Mouse (Mus musculus) WW6 (cell line): Measurements from ENCODE around the gene Rrp36.

Experiments used
- DNase-seq: peaks from one replicate; pipeline ENCODE4 v3.0.0-alpha.2; 2013; ENCODE audit warnings: low read depth, low spot score

Rrp36 gene

DNA sequence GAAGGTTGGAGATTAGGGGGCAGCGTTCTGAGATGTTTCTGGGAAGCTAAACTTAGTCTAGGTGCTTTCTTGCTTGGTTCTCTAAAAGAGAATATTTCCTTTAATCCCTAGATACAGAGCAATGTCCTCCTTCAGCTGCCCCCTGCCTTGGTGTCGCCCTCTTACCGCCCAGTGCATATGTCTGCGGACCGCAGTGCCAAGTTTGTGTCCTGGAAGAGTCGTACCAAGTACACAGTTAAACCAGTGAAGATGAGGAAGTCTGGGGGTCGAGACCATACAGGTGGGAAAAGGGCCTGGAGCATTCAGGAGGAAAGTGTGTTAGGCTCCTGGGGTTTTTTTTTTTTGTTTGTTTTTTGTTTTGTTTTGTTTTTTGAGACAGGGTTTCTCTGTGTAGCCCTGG, 26.9 kb downstream of the Rrp36 start:
- DNase-seq: no peak

DNA sequence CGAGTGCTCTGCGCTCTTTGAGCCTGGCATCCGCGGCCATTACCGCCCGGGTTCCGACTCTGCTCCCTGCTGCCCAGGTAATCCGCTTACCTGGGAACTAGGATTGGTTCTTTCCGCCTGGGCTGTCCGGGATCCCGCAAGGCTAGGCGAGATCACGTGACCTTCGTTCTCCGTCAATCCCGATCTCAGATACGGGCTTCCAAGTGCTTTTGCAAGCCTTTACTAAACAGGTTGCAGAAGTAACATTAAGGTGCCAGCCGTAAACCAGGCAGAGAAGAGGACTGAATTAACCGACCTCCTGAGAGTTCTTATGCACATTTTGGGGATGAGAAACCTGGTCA, 27.9 kb downstream of the Rrp36 start:
- DNase-seq: no peak

DNA sequence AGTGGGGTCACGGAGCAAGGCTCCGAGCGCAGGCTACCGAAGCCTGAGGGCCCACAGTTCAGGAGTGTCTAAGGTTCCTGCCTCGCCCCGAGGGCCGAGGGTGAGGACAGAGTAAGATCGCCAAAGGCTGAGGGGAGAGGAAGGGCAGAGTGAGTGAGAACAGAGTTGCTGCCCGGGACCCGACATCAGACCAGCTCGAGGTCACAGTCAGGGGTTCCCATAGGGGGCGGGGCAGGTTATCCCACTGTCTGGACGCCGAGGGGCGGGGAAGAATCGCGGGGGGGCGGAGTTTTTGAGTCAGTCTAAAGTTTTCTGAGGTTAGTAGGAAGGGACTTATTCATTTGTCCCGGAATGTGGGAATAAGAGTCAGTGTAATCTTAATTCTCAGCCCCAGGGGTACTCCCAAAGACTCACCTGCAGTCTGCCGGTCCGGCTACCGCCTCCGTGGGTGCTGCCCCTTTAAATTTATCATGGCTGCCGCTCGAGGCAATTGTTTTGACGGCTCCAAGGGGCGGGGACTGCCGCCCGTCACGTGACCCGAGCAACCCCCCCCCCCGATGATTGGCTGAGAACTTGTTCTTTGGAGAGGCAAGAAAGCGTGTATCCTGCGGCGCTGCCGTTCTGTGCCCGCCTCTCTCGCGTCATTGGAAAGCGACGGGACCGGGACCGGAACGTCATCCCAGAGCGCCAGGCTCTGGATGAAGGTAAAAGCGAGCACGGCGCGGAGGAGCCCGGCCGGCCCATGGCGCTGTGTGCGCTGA, 28.4 kb downstream of the Rrp36 start, which contains the start of the genes Klc4 and Mrpl2:
Klc4 (minus strand) TSS at position 462 of the 761 bp plus-strand sequence.
Mrpl2 (plus strand) TSS at position 669 of the 761 bp plus-strand sequence.
- DNase-seq: peak; percentile 97

DNA sequence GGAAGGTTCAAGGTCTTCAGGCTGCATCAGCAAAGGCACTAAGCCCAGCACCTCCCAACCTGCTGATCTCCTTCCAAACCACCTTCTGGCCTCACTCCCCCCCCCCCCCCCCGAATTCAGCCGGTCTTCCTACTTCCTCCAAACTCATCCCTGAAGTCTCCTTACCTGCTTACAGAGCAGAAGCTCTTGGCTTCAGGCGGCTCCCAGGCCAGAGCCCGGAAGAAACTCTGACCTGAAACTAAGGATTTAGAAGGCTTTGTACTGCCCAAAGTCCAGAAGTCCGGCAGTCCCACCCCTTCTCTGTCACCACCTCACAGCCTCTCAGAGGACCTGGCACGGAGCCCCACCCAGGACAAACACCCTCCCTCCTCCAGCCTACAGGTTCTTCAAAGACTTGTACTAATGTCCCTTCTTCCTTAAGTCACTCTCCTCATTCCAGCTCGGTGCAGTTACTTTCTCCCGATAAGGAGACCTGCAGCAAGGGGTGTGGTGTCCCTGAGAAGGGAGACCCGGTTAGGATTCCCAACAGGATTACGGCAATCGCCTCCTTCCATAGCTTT, 29.2 kb downstream of the Rrp36 start:
- DNase-seq: no peak

DNA sequence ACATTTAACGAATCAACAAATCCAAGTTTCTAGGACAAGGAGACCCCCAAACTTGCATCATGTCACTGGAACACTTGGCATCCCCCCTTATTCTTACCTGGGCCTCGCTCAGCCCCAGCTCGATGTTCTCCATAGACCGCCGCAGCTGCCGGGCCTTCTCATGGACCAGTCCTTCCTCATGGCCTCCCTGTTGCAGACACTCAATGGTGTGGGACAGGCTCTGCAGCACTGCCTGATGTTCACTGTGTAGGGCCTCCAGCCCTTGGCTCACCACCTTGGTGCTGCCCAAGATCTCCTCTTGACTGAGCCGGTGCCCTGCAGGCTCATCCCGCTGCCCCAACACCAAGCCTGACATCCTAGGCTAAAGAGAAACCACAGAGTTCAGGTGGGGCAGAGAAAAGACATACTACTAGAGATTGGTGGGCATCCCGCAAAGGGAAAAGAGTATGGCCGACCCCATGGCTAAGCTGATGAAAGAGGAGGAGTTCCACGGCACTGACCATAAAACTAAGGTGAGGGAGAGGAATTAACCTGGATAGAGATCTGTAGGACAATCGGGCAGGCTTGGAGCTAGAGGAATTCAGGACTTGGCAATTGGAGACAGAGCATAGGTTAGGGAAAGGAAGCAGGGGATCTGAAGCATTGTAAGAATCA, 29.9 kb downstream of the Rrp36 start:
- no peak for DNase-seq

DNA sequence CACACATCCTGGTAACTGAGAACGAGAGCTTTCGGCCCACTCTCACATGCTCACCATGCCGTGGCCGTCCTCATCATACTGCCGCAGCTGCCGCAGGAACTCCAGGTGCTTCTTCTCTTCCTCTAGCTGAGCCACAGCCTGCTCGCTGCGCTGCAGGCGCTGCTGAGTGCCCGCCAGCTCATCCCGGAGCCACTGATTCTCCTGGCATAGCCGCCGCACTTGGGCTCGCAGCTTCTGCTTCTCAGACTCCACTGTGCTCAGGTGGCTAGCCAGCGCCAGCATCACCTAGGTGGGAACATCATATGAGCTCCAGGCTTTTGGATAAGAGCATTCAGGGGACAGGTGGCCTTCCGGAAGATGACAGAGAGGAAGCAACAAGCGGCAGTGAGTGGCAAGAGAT, 32.1 kb downstream of the Rrp36 start:
- DNase-seq: no peak

DNA sequence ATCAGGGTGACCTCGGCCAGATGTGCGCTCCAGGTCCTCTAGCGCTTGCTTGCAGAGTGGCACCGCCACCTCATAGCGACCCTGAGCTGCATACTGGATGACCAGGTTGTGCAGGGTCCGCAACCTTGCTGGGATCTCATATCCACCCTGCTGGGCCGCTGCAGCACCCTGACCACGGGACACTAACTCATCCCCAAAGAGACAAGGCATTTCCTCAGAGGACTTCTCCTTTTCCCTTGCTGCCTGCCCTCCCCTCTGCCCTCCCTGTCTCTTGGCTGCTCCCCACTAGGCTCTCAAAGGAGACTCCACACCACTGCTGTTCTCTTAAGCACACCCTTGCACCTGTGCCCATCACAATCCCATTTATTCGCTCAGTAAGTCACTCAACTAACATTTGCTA, 34.2 kb downstream of the Rrp36 start:
- no peak for DNase-seq

DNA sequence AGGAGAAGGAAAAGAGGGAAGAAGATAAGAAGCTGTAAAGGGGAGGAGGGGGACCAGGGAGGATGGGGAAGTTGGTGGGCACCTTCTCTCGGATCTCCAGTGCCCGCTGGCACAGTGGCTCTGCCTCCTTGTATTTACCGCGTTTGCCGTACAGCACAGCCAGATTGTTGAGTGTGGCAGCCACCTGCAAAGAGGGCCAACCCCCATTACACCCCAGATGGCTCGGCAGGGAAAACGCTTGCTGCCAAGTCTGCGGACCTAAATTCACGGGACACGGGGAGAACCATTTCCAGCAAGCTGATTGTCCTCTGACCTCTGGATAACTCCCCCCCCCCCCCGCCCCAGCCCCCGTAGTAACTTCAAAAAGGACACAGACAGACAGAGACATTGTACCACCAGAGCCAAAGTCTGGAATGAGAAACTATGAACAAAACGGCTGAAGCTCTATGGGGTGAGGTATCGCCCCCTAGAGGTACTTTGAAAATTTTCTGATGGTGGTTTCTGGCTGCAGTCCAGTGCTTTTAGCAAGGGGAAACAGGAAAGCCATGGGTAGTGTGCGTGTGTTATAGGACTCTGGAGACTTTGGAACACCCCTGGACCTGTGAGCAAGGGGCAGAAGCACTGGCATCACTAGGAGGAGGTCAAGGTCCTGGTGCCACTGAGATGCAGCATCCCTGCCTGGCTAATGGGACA, 37.2 kb downstream of the Rrp36 start:
- DNase-seq: no peak

DNA sequence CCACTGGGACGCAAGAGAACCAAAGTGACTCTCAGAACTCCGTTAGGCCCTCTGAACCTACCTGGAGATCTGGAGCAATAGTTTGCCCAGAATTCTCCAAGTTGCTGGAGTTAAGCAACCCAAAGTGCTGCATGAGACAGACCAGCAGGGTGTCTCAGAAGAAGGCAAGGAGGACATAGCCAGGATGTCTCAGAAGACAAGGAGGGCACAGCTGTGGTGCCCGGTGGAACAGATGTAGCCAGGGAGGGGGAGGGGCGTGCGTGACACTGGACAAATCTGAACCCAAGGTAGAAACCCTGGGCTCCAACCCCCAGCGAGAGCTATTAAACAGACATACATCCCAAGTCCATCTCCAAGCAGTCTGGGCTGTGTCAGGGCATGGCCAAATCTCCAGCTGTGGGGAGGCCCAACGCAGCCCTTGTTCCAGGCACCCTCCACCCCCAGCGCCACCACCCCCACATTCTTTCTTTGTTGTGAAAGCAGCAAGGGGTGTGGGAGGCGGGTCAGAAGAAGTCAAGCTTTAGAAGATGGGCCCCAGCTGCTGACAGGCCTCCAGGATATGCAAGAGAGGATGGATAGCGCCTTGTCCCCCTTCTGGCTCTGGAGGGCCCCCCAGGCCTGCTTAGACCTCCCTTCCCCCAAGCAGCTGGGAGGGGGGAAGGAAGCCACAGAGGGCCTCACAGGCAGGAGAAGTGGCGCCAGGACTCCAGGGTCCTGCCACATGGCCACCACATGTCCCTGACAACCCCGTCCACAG, 44.3 kb downstream of the Rrp36 start:
- no peak for DNase-seq

DNA sequence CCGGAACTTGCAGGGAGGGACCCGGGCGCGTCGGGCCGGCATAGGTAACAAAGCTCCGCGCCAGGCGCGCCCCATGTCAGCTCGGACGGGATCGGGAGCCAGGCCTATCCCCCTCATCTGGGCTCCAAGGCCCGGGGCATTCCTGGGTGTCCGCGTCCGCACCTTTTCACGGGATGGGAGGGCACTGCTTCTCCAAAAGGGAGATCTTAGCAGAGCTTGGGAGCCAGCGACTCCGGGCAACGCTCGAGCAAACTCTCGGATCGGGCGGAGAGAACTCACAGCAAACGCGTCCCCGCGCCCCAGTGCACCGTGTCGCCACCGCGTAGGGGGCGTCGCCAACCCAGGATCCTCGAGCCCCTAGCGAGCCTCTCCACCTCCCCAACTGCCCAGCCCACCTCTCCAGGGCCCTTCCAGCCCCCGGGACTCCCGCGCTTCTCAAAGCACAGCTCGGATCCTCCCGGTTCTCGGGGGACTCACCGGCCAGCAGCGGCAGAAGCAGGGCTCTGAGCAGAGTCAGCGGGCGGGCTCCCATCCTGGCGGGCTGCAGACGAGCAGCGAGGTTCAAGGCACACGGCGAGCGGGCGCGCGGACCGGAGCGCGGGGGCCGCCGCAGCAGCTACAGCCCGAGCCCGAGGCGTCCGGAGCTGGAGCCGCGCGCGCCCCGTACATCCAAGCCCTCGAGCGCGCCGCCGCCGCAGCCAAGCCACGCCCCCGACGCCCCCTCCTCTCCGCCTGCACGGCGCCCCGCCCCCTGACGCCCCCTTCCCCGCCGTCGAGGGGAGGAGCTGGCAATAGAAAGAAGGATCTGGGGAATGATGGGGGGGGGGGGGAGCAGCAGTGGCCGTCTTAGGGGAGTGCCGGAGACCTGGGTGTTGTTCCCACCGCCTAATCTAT, 45.1 kb downstream of the Rrp36 start, which contains the start of gene Ptk7:
Ptk7 (minus strand) TSS at position 714 of the 894 bp plus-strand sequence.
- DNase-seq: no peak

DNA sequence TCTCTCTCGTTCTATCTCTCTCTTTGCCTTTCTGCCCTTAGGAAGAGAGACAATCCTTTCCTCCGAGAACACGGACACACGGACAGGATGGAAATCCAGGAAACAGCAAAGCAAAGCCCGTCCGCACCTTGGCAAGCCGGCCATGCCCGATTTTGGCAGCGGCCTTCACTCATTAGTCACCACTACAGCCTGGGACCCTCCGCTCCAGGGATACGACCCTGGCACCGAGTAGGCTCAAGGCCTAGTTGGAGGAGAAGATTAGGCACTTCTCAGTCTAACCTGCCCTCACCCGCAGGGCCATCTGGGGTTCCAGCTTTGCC, 45.7 kb downstream of the Rrp36 start:
- DNase-seq: no peak

DNA sequence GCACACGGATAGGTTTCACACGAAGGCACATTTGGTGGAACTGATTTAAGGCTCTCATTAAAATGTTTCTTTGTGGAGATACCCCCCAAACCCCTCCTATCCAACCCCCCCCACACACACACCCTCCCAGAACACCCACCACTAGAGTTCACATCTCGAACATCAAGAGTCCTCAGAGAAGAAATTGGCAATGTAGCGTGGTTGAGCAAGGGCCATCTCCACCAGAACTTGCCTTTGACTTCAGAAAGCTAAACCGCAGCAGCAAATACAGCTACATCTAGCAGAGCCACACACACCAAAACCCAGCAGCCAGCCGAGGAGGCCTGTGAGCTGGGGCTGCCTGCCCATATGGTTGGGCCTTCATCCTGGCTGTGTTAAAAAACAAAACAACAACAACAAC, 46.7 kb downstream of the Rrp36 start:
- DNase-seq: no peak

DNA sequence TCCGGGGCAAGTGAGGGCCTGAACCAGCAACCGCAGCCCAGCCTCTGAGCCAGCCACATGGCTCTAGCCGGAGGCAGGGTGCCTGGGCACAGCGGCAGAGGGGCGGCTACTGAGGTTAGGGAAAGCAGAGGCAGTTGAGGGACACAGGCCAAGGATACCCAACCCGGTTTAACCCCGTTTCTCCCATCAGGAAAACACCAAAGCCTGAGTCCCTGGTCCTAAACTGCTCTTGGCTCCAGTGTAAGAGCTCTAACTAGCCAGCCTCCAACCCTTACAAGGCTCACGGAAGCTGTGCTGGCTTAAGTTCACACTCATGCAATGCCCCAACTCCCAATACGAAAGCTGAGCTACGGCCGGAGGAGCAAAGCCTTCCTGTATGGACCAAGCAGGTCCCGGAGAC, 49.6 kb downstream of the Rrp36 start:
- no peak for DNase-seq

DNA sequence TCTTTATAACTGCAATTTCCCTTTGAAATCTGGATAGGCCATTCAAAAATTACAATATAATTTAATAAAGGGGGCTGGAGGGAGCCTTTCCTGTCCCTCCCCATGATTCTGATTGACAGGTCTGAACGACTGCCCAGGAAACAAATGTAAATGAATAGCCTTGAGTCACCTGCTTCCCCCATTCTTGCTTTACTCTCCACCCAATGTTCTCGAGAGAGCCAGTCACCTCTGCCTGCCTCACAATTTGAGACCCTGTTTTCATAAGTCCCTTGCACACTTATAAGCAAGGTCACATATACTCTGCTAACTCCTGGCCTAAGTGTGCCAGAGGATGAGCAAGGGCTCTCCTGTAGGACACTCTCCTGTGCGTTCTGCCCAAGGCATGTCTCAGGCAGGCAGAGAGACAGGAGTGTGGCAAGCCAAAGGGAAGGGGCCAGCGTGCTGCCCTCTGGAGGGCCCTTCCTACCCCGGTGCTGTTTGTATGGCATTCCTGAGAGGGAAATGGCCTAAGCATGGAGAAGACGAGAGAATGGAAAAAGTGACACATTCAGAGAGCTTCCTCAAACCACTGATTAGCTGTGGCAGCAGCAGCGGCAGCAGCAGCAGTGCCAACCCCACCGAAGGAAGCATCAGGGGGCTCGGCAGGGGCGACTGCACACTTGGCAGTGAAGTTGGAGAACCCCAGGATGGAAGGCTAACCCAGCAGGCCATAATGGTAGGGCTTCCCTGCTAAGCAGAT, 50.2 kb downstream of the Rrp36 start:
- no peak for DNase-seq

DNA sequence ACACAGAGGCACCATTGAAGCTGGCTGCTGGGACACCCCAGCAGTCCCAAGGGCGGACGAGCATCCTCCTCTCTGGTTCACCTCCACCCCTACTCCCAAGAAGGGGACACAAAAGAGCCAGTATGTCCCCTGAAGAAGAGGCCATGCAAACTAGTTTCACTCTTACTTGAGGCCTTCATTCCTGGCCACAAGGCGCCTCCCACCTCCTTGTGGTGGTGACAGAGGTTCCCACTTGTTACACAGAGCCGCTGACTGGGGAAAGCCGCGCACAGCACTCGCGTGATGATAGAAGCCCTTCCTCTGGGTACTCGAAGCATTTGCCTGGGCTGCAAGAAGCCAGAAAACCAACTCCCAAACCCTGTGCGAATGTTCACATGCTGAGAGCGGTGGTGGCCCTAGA, 51.9 kb downstream of the Rrp36 start:
- DNase-seq: no peak

DNA sequence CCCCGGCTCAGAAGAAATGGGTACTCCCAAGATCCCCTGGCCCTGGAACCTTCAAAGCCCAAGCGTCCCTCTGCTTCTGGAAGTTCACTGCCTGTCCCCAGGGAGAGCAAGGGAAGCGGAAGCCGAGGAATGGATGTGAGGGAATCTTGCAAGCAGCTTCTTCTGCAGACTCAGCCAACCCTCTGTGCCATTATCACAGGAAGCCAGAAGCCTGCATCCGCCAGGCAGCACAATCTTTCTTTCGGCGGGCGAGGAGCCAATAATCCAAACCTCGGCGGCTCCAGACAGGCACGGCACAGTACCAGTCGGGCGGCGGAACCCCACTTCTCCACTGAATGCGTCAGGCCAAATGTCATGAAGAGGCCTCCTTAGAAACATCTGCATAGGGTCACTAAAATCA, 52.8 kb downstream of the Rrp36 start:
- DNase-seq: no peak

DNA sequence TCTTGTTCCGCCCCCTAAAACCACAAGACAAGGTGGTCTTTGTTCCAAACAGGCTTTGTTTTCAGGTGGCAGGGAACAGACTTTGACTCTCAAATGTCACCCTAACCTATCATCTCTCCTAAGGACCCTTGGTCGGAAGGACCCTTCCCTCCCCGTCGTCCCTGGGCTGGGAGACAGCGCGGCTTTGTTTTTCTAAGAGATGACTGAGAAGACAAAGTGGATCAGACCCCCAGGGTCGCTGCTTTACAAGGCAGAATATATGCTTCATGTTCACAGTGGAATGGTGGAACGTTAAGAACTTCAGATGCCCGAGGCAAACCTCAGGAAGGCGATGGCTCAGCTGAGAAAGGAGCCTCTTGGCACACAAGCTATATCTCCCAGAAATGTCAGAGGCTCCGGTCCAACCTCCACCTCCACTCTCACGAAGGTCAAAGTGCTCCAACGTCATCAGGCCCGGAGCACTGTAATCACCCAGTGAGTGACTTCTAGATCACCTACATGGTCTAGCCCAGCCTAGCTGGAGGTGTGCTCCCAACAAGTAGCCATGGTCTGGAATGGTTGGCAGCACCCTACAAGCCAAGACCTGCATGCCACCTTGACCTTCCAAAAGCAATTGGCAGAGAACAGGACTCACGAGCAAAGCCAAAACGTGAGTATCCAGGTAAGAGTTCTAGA, 54.3 kb downstream of the Rrp36 start:
- no peak for DNase-seq

DNA sequence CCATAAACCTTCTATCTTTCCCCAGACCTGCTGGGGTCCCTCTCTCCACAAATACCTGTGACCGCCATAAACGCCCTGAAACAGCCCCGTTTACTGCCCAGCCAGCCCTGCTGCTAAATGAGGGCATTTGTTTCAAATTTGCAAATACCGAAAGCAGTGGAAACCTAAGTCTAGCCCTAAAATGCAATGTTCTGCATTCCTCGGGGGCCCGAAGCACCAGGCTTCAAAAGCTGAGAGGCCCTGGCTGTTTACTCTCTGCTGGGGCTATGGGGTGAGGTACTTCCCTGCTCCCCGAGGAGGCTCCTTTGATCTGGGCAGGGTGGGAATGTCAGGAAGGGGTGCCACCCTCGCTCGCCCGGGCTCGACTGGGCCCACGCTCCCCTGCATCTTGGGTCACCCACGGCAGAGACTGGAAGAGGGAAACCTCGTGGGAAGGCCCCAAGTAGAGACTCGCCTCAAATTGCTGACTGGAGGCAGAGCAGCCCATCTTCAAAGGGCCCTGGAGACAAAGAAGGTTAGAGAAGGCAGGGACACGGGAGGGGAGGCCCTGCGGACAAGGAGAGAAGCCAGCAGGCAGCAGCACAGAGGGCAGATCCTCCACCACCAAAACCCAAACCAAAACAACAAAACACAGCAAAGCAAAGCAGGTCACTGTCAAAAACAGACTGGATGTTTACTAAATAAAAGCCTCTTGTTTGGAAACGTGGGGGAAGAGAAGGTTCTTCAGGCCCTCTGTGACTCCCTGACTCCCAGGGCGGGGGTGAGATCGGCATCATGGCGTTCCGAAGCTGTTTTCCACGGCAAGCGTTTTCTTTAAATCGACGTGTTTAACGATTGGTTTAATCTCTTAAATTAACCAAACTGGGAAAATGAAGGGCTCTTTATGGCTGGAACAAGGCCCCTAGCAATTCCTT, 55.1 kb downstream of the Rrp36 start:
- DNase-seq: no peak

DNA sequence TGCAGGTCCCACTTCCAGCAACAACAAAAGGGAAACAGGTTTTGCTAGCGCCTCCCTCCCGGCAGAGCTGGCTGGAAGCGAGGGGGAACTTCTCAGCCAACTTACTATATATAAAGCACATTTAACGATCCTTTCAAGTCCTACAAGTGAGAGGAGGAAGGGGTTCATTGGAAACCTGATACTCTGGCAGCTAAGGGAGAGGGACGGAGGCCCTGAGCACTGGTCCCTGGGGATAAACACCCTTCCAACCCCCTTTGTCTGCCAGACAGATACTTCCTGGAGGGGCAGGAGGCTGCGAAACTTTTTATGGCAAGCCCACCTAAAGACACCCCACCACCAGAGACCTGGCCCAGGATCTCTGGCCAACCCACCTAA, 55.8 kb downstream of the Rrp36 start:
- no peak for DNase-seq
